Mouse (Mus musculus) T-cell, adult 2 months (primary cell): Measurements from ENCODE around the gene Gm12216.
"Not testable (repeated sequence)": the region's sequence is repeated elsewhere in the genome, so short reads cannot be mapped to it uniquely, and the experiment has no call there.

ENCODE experiments used
- DNase-seq: peaks from one replicate; pipeline ENCODE4 v3.0.0; 2022; ENCODE audit warnings: low spot score

The Gm12216 gene

GRCm38 (mm10) chr11:53873909-53874704, 15.1 kb upstream of the Gm12216 start:
- not testable (repeated sequence) for DNase-seq

GRCm38 (mm10) chr11:53871786-53872507, 12.9 kb upstream of the Gm12216 start:
- DNase-seq: no peak

GRCm38 (mm10) chr11:53869172-53869571, 10.1 kb upstream of the Gm12216 start:
- no peak for DNase-seq

- DNase-seq: not testable (repeated sequence)
These were observed 9.3 kb upstream of the Gm12216 start for GRCm38 (mm10) chr11:53868323-53868722.

GRCm38 (mm10) chr11:53864724-53865310, 5.8 kb upstream of the Gm12216 start:
- not testable (repeated sequence) for DNase-seq

- DNase-seq: not testable (repeated sequence)
These were observed 1.9 kb upstream of the Gm12216 start for GRCm38 (mm10) chr11:53860944-53861343.

GRCm38 (mm10) chr11:53858058-53858760, 847 bp downstream of the Gm12216 start:
- DNase-seq: no peak

GRCm38 (mm10) chr11:53853665-53854064, 5.4 kb downstream of the Gm12216 start:
- DNase-seq: no peak

- peak; percentile 87 for DNase-seq
These were observed 7.3 kb downstream of the Gm12216 start for GRCm38 (mm10) chr11:53851795-53852194.

GRCm38 (mm10) chr11:53849588-53850320, 9.3 kb downstream of the Gm12216 start:
- peak; percentile 54 for DNase-seq

- peak; percentile 80 for DNase-seq
These were observed 13.4 kb downstream of the Gm12216 start for GRCm38 (mm10) chr11:53845680-53846079.

GRCm38 (mm10) chr11:53843106-53843505, 15.9 kb downstream of the Gm12216 start:
- DNase-seq: no peak

- DNase-seq: peak; percentile 42
These were observed 16.9 kb downstream of the Gm12216 start for GRCm38 (mm10) chr11:53842161-53842581.

GRCm38 (mm10) chr11:53841514-53841913, 17.5 kb downstream of the Gm12216 start:
- DNase-seq: peak; percentile 33

- DNase-seq: peak; percentile 51
These were observed 19.1 kb downstream of the Gm12216 start for GRCm38 (mm10) chr11:53839663-53840642.

- peak; percentile 71 for DNase-seq
These were observed 19.9 kb downstream of the Gm12216 start for GRCm38 (mm10) chr11:53839147-53839546.

- DNase-seq: no peak
These were observed 21.3 kb downstream of the Gm12216 start for GRCm38 (mm10) chr11:53837731-53838130.

GRCm38 (mm10) chr11:53835379-53836010, 23.6 kb downstream of the Gm12216 start:
- no peak for DNase-seq

GRCm38 (mm10) chr11:53825409-53825808, 33.6 kb downstream of the Gm12216 start:
- DNase-seq: no peak

GRCm38 (mm10) chr11:53821945-53822338, 37.1 kb downstream of the Gm12216 start:
- no peak for DNase-seq
